Mouse (Mus musculus) left cerebral cortex, adult 18-20 months (tissue): ENCODE results near the gene Xkr7. TPM values are rescaled to one million over a fixed set of nuclear protein-coding genes. Genes with fewer than 3 reads are reported as not detected.

Source experiments
- DNase-seq, 2 experiments: peaks; one replicate each; pipeline ENCODE4 v3.0.0; 2021 to 2022; ENCODE audit warnings: low spot score in 2 of 2, mixed read lengths in 1 of 2
- total RNA-seq, 2 experiments: library from RNA; stranded (reverse); gene quantifications; 2 replicates each; pipeline ENCODE4 v1.2.3; 2021

The Xkr7 gene
- total RNA-seq, 2 experiments from 2014 or later: 5.6 to 6.9 TPM

- peak; percentile 32 to 38 for DNase-seq
Measured at GRCm38 (mm10) chr2:153032083-153032842, 611 bp downstream of the Xkr7 start.

GRCm38 (mm10) chr2:153032973-153033372 lies 1.3 kb downstream of the Xkr7 start:
- DNase-seq: no peak

GRCm38 (mm10) chr2:153033545-153034230 lies 2.0 kb downstream of the Xkr7 start:
- DNase-seq: no peak

GRCm38 (mm10) chr2:153036690-153037089 lies 5.0 kb downstream of the Xkr7 start:
- no peak for DNase-seq

GRCm38 (mm10) chr2:153043886-153044285 lies 12.2 kb downstream of the Xkr7 start:
- no peak for DNase-seq

GRCm38 (mm10) chr2:153045884-153046299 lies 14.2 kb downstream of the Xkr7 start:
- peak; percentile 50 to 75 for DNase-seq

- peak; percentile 72 to 77 for DNase-seq
Measured at GRCm38 (mm10) chr2:153047828-153048465, 16.3 kb downstream of the Xkr7 start.

GRCm38 (mm10) chr2:153049288-153049996 lies 17.8 kb downstream of the Xkr7 start:
- peak; percentile 63 to 69 for DNase-seq

GRCm38 (mm10) chr2:153049997-153050358 lies 18.3 kb downstream of the Xkr7 start:
- DNase-seq: no peak

GRCm38 (mm10) chr2:153051095-153051494 lies 19.4 kb downstream of the Xkr7 start:
- no peak for DNase-seq

GRCm38 (mm10) chr2:153051537-153051936 lies 19.9 kb downstream of the Xkr7 start:
- no peak for DNase-seq

- DNase-seq: no peak
Measured at GRCm38 (mm10) chr2:153052700-153053351, 21.2 kb downstream of the Xkr7 start.

GRCm38 (mm10) chr2:153053896-153054295 lies 22.2 kb downstream of the Xkr7 start:
- DNase-seq: no peak

- no peak for DNase-seq
Measured at GRCm38 (mm10) chr2:153055270-153055920, 23.7 kb downstream of the Xkr7 start.

- no peak for DNase-seq
Measured at GRCm38 (mm10) chr2:153058365-153058764, 26.7 kb downstream of the Xkr7 start.

GRCm38 (mm10) chr2:153060216-153060615 lies 28.6 kb downstream of the Xkr7 start:
- DNase-seq: no peak

GRCm38 (mm10) chr2:153063394-153063793 lies 31.7 kb downstream of the Xkr7 start:
- DNase-seq: no peak

- no peak for DNase-seq
Measured at GRCm38 (mm10) chr2:153064190-153064970, 32.7 kb downstream of the Xkr7 start.

- DNase-seq: no peak
Measured at GRCm38 (mm10) chr2:153065747-153066508, 34.3 kb downstream of the Xkr7 start, which contains the start of gene Ccm2l. Gene Ccm2l, plus strand, starts transcription at chr2:153065955.
